Mouse (Mus musculus) ES-E14 (cell line): ENCODE results near the gene Zfp607b.

Source experiments
- CHD2 ChIP-seq: IDR thresholded peaks from 2 replicates; pipeline ENCODE4 v1.6.1; 2014; ENCODE audit warnings: mild to moderate bottlenecking, low read depth, low read length, inconsistent platforms
- HCFC1 ChIP-seq: IDR thresholded peaks from 2 replicates; pipeline ENCODE4 v1.6.1; 2012; ENCODE audit warnings: low read length, inconsistent platforms, borderline replicate concordance; ENCODE audit not compliant: insufficient read depth
- MAFK ChIP-seq: IDR thresholded peaks from 2 replicates; pipeline ENCODE4 v1.6.1; 2014; ENCODE audit warnings: mild to moderate bottlenecking, low read depth, low read length, inconsistent platforms; ENCODE audit not compliant: insufficient read depth
- ZNF384 ChIP-seq: IDR thresholded peaks from 2 replicates; pipeline ENCODE4 v1.6.1; 2012; ENCODE audit warnings: low read depth, low read length, inconsistent platforms

- TF ChIP-seq CHD2, result no peak
- no peak for TF ChIP-seq HCFC1
- TF ChIP-seq MAFK, result no peak
- no peak for TF ChIP-seq ZNF384
These were observed 34.4 kb upstream of the Zfp607b start for GRCm38 (mm10) chr7:27654607-27655276.
